Mouse (Mus musculus) megakaryocyte, embryonic 14.5 days (primary cell): ENCODE measurements around the gene Rptn. TPM values are rescaled to one million over a fixed set of nuclear protein-coding genes. Genes with fewer than 3 reads are reported as not detected.

ENCODE experiments used
- H3K27me3 ChIP-seq: replicated peaks from 2 replicates; pipeline ENCODE3; 2012; ENCODE audit warnings: inconsistent platforms
- H3K36me3 ChIP-seq: replicated peaks from 2 replicates; pipeline ENCODE3; 2012; ENCODE audit warnings: low read length, inconsistent platforms, mixed read lengths
- H3K4me1 ChIP-seq: 2 replicates; pipeline ENCODE4 v1.6.1; 2012; ENCODE audit warnings: inconsistent platforms
- H3K4me3 ChIP-seq: replicated peaks from 2 replicates; pipeline ENCODE3; 2012; ENCODE audit warnings: moderate library complexity, mild to moderate bottlenecking, inconsistent platforms
- H3K9me3 ChIP-seq: 2 replicates; pipeline ENCODE4 v1.6.1; 2012; ENCODE audit warnings: inconsistent platforms
- FLI1 ChIP-seq: IDR thresholded peaks from 2 replicates; pipeline ENCODE4 v1.6.1; 2012; ENCODE audit warnings: low read length, inconsistent platforms, mixed read lengths
- GATA1 ChIP-seq: IDR thresholded peaks from 3 replicates; pipeline ENCODE4 v1.6.1; 2012; ENCODE audit warnings: mixed read lengths, low read length, inconsistent platforms, borderline replicate concordance
- polyA plus RNA-seq: library from polyadenylated mRNA; stranded (reverse); fragments of >175 nt; gene quantifications from 2 replicates; pipeline ENCODE4 v1.2.3, GENCODE M21; 2012; ENCODE audit warnings: low replicate concordance; ENCODE audit not compliant: insufficient read depth

Gene Rptn
- polyA plus RNA-seq, 1 experiment, result not detected

DNA sequence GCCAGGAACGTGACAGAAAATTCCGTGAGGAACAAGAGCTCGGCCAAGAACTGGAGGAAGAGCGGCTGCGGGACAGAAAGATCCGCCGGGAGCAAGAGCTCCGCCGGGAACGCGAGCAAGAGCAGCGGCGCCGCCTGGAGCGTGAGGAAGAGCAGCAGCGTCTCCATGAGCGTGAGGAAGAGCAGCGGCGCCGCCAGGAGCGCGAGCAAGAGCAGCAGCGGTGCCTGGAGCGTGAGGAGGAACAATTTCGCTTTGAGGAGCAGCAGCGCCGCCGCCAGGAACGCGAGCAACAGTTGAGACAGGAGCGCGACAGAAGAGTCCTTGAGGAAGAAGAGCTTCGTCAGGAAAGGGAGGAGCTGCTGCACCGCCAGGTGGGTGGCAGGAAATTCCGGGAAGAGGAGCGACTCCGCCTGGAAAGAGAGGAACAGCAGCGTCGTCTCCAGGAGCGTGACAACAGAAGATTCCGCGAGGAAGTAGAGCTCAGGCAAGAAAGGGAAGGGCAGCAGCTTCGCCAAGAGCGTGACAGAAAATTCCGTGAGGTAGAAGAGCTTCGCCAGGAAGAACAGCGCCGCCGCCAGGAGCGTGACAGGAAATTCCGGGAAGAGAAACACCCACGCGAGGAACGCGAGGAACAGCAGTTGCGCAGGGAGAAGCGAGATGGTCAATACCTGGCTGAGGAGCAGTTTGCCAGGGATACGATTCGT is 53.8 kb downstream of the Rptn start:
- H3K27me3 ChIP-seq, result peaks cover 61% of the 10 kb centered on the region
- H3K9me3 ChIP-seq, result peaks cover 17% of the 10 kb centered on the region; the same call in 1 of the 2 replicates
- no peak for TF ChIP-seq FLI1
- TF ChIP-seq GATA1, result no peak
- no peaks in the 10 kb centered on the region for H3K36me3 ChIP-seq
- H3K4me3 ChIP-seq, result peak overlapping the region; percentile 91
- H3K4me1 ChIP-seq, result peaks cover 43% of the 10 kb centered on the region

Other genes with a start within 250 kb of the Rptn start
- not detected in 2 replicates for gene Crnn, start 248.9 kb upstream of the Rptn start, polyA plus RNA-seq
- gene Flg2, start 196.4 kb upstream of the Rptn start, polyA plus RNA-seq, result not detected in 2 replicates
- not detected in 2 replicates for gene Flg, start 120.2 kb upstream of the Rptn start, polyA plus RNA-seq
- gene Hrnr, start 74.0 kb upstream of the Rptn start, polyA plus RNA-seq, result not detected in 2 replicates
- gene Tchh, start 48.6 kb downstream of the Rptn start, polyA plus RNA-seq, result not detected in 2 replicates
- gene Tchhl1, start 75.1 kb downstream of the Rptn start, polyA plus RNA-seq, result not detected in 2 replicates
- gene S100a11, start 126.8 kb downstream of the Rptn start, polyA plus RNA-seq, result 4.3 and 39.4 TPM in 2 replicates
- 22.4 and 116 TPM in 2 replicates for gene S100a10, start 161.4 kb downstream of the Rptn start, polyA plus RNA-seq